Mouse (Mus musculus) liver, embryonic 11.5 days (tissue): ENCODE results near the gene Ing4. TPM values are rescaled to one million over a fixed set of nuclear protein-coding genes. Genes with fewer than 3 reads are reported as not detected.

Source experiments
- ATAC-seq: fragments of 200-750 bp; cut with Nextera tagmentation; replicated peaks from 2 replicates; pipeline ENCODE4 v1.8.0; 2017; ENCODE audit warnings: moderate number of reproducible peaks, mild to moderate bottlenecking, moderate TSS enrichment, moderate library complexity; ENCODE audit not compliant: low FRiP score
- DNase-seq: peaks from one replicate; pipeline ENCODE4 v3.0.0-alpha.2; 2017; ENCODE audit warnings: low spot score
- H3K27ac ChIP-seq: fragments of 300-500 bp; sonication (generic); 2 replicates; pipeline ENCODE4 v1.5.1; 2014; ENCODE audit warnings: mild to moderate bottlenecking, low read depth, low read length, control low read depth
- H3K27me3 ChIP-seq: fragments of 300-500 bp; sonication (generic); replicated peaks from 2 replicates; pipeline ENCODE4 v1.6.1; 2014; ENCODE audit warnings: low read length, mixed read lengths; ENCODE audit not compliant: control insufficient read depth, insufficient read depth
- H3K36me3 ChIP-seq: fragments of 300-500 bp; sonication (generic); 2 replicates; pipeline ENCODE4 v1.6.1; 2014; ENCODE audit warnings: mild to moderate bottlenecking, low read length, moderate library complexity, mixed read lengths; ENCODE audit not compliant: control insufficient read depth, insufficient read depth
- H3K4me1 ChIP-seq: fragments of 300-500 bp; sonication (generic); replicated peaks from 2 replicates; pipeline ENCODE4 v1.6.1; 2014; ENCODE audit warnings: low read length, mixed read lengths; ENCODE audit not compliant: control insufficient read depth, insufficient read depth
- H3K4me2 ChIP-seq: fragments of 300-500 bp; sonication (generic); 2 replicates; pipeline ENCODE4 v1.6.1; 2014; ENCODE audit warnings: mild to moderate bottlenecking, control low read depth, moderate library complexity
- H3K4me3 ChIP-seq: fragments of 300-500 bp; sonication (generic); 2 replicates; pipeline ENCODE4 v1.5.1; 2014; ENCODE audit warnings: low read depth, low read length, control low read depth
- H3K9ac ChIP-seq: fragments of 300-500 bp; sonication (generic); 2 replicates; pipeline ENCODE4 v1.6.1; 2014; ENCODE audit warnings: low read depth, low read length, control low read depth
- H3K9me3 ChIP-seq: fragments of 300-500 bp; sonication (generic); 2 replicates; pipeline ENCODE4 v1.6.1; 2016; ENCODE audit warnings: low read length, inconsistent platforms, mixed read lengths; ENCODE audit not compliant: control insufficient read depth
- WGBS: fragments of 180-500 bp; shearing (Covaris S2); extraction: QIAGEN DNeasy Blood & Tissue Kit; methylation state at CpG from one replicate; pipeline ENCODE4 v1.1.7; 2014; 5-methylcytosine and 5-hydroxymethylcytosine counted together
- polyA plus RNA-seq: library from polyadenylated mRNA; unstranded; fragments of >200 nt; fragmentation: Nextera tagmentation; extraction: Ambion mirVana; gene quantifications from 2 replicates; pipeline ENCODE4 v1.2.1, GENCODE M21; 2014

Ing4 gene
- 60.0 and 63.8 TPM in 2 replicates for polyA plus RNA-seq

- H3K36me3 ChIP-seq = peaks cover 10% of the 10 kb centered on the region
- H3K4me3 ChIP-seq = peak within 1 kb of the TSS; percentile 56
- H3K9ac ChIP-seq = peak within 1 kb of the TSS; percentile 73
- no peaks in the 10 kb centered on the region for H3K27me3 ChIP-seq
- peak within 1 kb of the TSS; percentile 85 for H3K27ac ChIP-seq
- WGBS = under 1% methylated on average over 26 of the region's 26 CpGs
- DNase-seq = peak; percentile 81
- ATAC-seq = peak; percentile 95
- H3K4me2 ChIP-seq = peak within 1 kb of the TSS; percentile 92
- peaks cover 11% of the 10 kb centered on the region for H3K4me1 ChIP-seq
- no peaks in the 10 kb centered on the region for H3K9me3 ChIP-seq
Observed at GRCm38 (mm10) chr6:125039533-125040153, at the start of gene Ing4. TSS of gene Ing4 (plus strand) at chr6:125039760.

- no peak for ATAC-seq
- no peak for DNase-seq
- H3K4me2 ChIP-seq = no peak overlapping the region
- no peak overlapping the region for H3K27ac ChIP-seq
- H3K9ac ChIP-seq = no peak overlapping the region
- no peaks in the 10 kb centered on the region; the same call in 1 of the 2 replicates for H3K9me3 ChIP-seq
- H3K27me3 ChIP-seq = peaks cover 55% of the 10 kb centered on the region
- no peak overlapping the region for H3K4me3 ChIP-seq
- no peaks in the 10 kb centered on the region for H3K36me3 ChIP-seq
- 79% methylated on average over 4 of the region's 4 CpGs for WGBS
- peaks cover 6% of the 10 kb centered on the region for H3K4me1 ChIP-seq
Observed at GRCm38 (mm10) chr6:124992241-124992640, 47.3 kb upstream of the Ing4 start.

- Histone ChIP-seq H3K4me2 (no peak overlapping the region), H3K27ac (no peak overlapping the region), H3K27me3 (peaks cover 66% of the 10 kb centered on the region), H3K36me3 (no peaks in the 10 kb centered on the region), H3K4me3 (no peak overlapping the region), H3K4me1 (peaks cover 6% of the 10 kb centered on the region), H3K9ac (no peak overlapping the region), H3K9me3 (no peaks in the 10 kb centered on the region; the same call in 1 of the 2 replicates)
- DNase-seq (no peak), ATAC-seq (no peak)
- 77% methylated on average over 9 of the region's 9 CpGs for WGBS
Observed at GRCm38 (mm10) chr6:124993365-124993764, 46.2 kb upstream of the Ing4 start.

GRCm38 (mm10) chr6:124993876-124994275, 45.7 kb upstream of the Ing4 start:
- DNase-seq (no peak), ATAC-seq (no peak)
- 21% methylated on average over 11 of the region's 11 CpGs for WGBS
- Histone ChIP-seq H3K27ac (no peak overlapping the region), H3K4me1 (peaks cover 6% of the 10 kb centered on the region), H3K4me2 (no peak overlapping the region), H3K36me3 (no peaks in the 10 kb centered on the region), H3K27me3 (peaks cover 71% of the 10 kb centered on the region), H3K9ac (no peak overlapping the region), H3K9me3 (no peaks in the 10 kb centered on the region; the same call in 1 of the 2 replicates), H3K4me3 (no peak overlapping the region)

GRCm38 (mm10) chr6:124995246-124995645, 44.3 kb upstream of the Ing4 start:
- ATAC-seq (no peak), DNase-seq (no peak)
- H3K36me3 ChIP-seq = no peaks in the 10 kb centered on the region
- H3K27me3 ChIP-seq = peaks cover 85% of the 10 kb centered on the region
- H3K9ac ChIP-seq = no peak overlapping the region
- H3K4me2 ChIP-seq = no peak overlapping the region
- WGBS = 84% methylated on average over 7 of the region's 7 CpGs
- no peaks in the 10 kb centered on the region; the same call in 1 of the 2 replicates for H3K9me3 ChIP-seq
- peaks cover 6% of the 10 kb centered on the region for H3K4me1 ChIP-seq
- H3K4me3 ChIP-seq = no peak overlapping the region
- H3K27ac ChIP-seq = no peak overlapping the region

GRCm38 (mm10) chr6:124995831-124996403, 43.6 kb upstream of the Ing4 start:
- Histone ChIP-seq H3K27me3 (peaks cover 92% of the 10 kb centered on the region), H3K4me2 (peak overlapping the region; percentile 92), H3K4me1 (peaks cover 6% of the 10 kb centered on the region), H3K9ac (no peak overlapping the region), H3K36me3 (no peaks in the 10 kb centered on the region), H3K4me3 (no peak overlapping the region), H3K9me3 (no peaks in the 10 kb centered on the region), H3K27ac (no peak overlapping the region)
- DNase-seq = no peak
- WGBS = 49% methylated on average over 8 of the region's 8 CpGs
- ATAC-seq = no peak

GRCm38 (mm10) chr6:124996551-124997501, 42.7 kb upstream of the Ing4 start, which contains the start of gene Pianp:
TSS of gene Pianp (plus strand) at chr6:124996694.
- H3K27ac ChIP-seq = no peak within 1 kb of the TSS
- WGBS = 1% methylated on average over 71 of the region's 78 CpGs
- peaks cover 98% of the 10 kb centered on the region for H3K27me3 ChIP-seq
- no peaks in the 10 kb centered on the region for H3K9me3 ChIP-seq
- DNase-seq = peak; percentile 72
- H3K36me3 ChIP-seq = no peaks in the 10 kb centered on the region
- peak within 1 kb of the TSS; percentile 92 for H3K4me2 ChIP-seq
- ATAC-seq = peak; percentile 55
- no peak within 1 kb of the TSS for H3K9ac ChIP-seq
- peaks cover 6% of the 10 kb centered on the region for H3K4me1 ChIP-seq
- peak within 1 kb of the TSS; percentile 55 for H3K4me3 ChIP-seq

- Histone ChIP-seq H3K9me3 (no peaks in the 10 kb centered on the region), H3K27me3 (peaks cover 91% of the 10 kb centered on the region), H3K27ac (no peak overlapping the region), H3K4me2 (no peak overlapping the region), H3K4me1 (peaks cover 6% of the 10 kb centered on the region), H3K9ac (no peak overlapping the region), H3K36me3 (no peaks in the 10 kb centered on the region), H3K4me3 (no peak overlapping the region)
- 4% methylated on average over 8 of the region's 8 CpGs for WGBS
- ATAC-seq (no peak), DNase-seq (no peak)
Observed at GRCm38 (mm10) chr6:124998066-124998465, 41.5 kb upstream of the Ing4 start.
